Mouse (Mus musculus): ENCODE results near the gene Acly. TPM values are rescaled to one million over a fixed set of nuclear protein-coding genes. Genes with fewer than 3 reads are reported as not detected.
"Not testable (repeated sequence)": the region's sequence is repeated elsewhere in the genome, so short reads cannot be mapped to it uniquely, and the experiment has no call there.

Acly gene
- polyA plus RNA-seq, 1 experiment: 62.3 TPM

GRCm38 (mm10) chr11:100548141-100548540 lies 20.3 kb upstream of the Acly start:
- peaks cover 39% of the 10 kb centered on the region for H3K4me1 ChIP-seq (ENCODE audit: control insufficient read depth, insufficient read depth, low read length)
- TF ChIP-seq CTCF (IDR thresholded peaks at IDR 0.05; ENCODE audit: low read depth, low read length): no peak
- no peak for TF ChIP-seq POLR2A (IDR thresholded peaks at IDR 0.05; ENCODE audit: borderline replicate concordance, low read depth, low read length)

GRCm38 (mm10) chr11:100546955-100547354 lies 19.2 kb upstream of the Acly start:
- Histone ChIP-seq H3K4me1 (ENCODE audit: control insufficient read depth, insufficient read depth, low read length) (peaks cover 39% of the 10 kb centered on the region), H3K27ac (ENCODE audit: insufficient read depth, low read depth, low read length) (peak overlapping the region; percentile 31), H3K4me3 (ENCODE audit: insufficient read depth, low read length) (no peak overlapping the region)
- TF ChIP-seq CTCF (IDR thresholded peaks at IDR 0.05; ENCODE audit: low read depth, low read length) (no peak), POLR2A (IDR thresholded peaks at IDR 0.05; ENCODE audit: borderline replicate concordance, low read depth, low read length) (no peak)

More at GRCm38 (mm10) chr11:100548141-100548540, 20.3 kb upstream of the Acly start:
- Histone ChIP-seq H3K27ac (ENCODE audit: insufficient read depth, low read depth, low read length) (peak overlapping the region; percentile 10; the same call in 1 of the 2 replicates), H3K4me3 (ENCODE audit: insufficient read depth, low read length) (no peak overlapping the region)

GRCm38 (mm10) chr11:100545746-100546085 lies 17.9 kb upstream of the Acly start:
- peak overlapping the region; percentile 56 for H3K27ac ChIP-seq (ENCODE audit: insufficient read depth, low read depth, low read length)
- peaks cover 39% of the 10 kb centered on the region for H3K4me1 ChIP-seq (ENCODE audit: control insufficient read depth, insufficient read depth, low read length)
- TF ChIP-seq CTCF (IDR thresholded peaks at IDR 0.05; ENCODE audit: low read depth, low read length): no peak
- TF ChIP-seq POLR2A (IDR thresholded peaks at IDR 0.05; ENCODE audit: borderline replicate concordance, low read depth, low read length): no peak
- peak overlapping the region; percentile 63 for H3K4me3 ChIP-seq (ENCODE audit: insufficient read depth, low read length)

GRCm38 (mm10) chr11:100544832-100545745 lies 17.3 kb upstream of the Acly start, which contains the start of gene Ttc25:
TSS of gene Ttc25 (plus strand) at chr11:100545607.
- peaks cover 39% of the 10 kb centered on the region for H3K4me1 ChIP-seq (ENCODE audit: control insufficient read depth, insufficient read depth, low read length)
- peak within 1 kb of the TSS; percentile 63 for H3K4me3 ChIP-seq (ENCODE audit: insufficient read depth, low read length)
- H3K27ac ChIP-seq (ENCODE audit: insufficient read depth, low read depth, low read length): peak within 1 kb of the TSS; percentile 69
- TF ChIP-seq CTCF (IDR thresholded peaks at IDR 0.05; ENCODE audit: low read depth, low read length): no peak
- TF ChIP-seq POLR2A (IDR thresholded peaks at IDR 0.05; ENCODE audit: borderline replicate concordance, low read depth, low read length): peak; percentile 78; the same call in 1 of the 2 replicates

- H3K4me1 ChIP-seq (ENCODE audit: control insufficient read depth, insufficient read depth, low read length): peaks cover 17% of the 10 kb centered on the region
- no peak overlapping the region for H3K4me3 ChIP-seq (ENCODE audit: insufficient read depth, low read length)
- TF ChIP-seq POLR2A (IDR thresholded peaks at IDR 0.05; ENCODE audit: borderline replicate concordance, low read depth, low read length): no peak
- no peak for TF ChIP-seq CTCF (IDR thresholded peaks at IDR 0.05; ENCODE audit: low read depth, low read length)
- H3K27ac ChIP-seq (ENCODE audit: insufficient read depth, low read depth, low read length): no peak overlapping the region
These were observed 13.8 kb upstream of the Acly start for GRCm38 (mm10) chr11:100541577-100541976.

GRCm38 (mm10) chr11:100540966-100541365 lies 13.2 kb upstream of the Acly start:
- TF ChIP-seq CTCF (IDR thresholded peaks at IDR 0.05; ENCODE audit: low read depth, low read length): no peak
- no peak for TF ChIP-seq POLR2A (IDR thresholded peaks at IDR 0.05; ENCODE audit: borderline replicate concordance, low read depth, low read length)
- no peak overlapping the region for H3K27ac ChIP-seq (ENCODE audit: insufficient read depth, low read depth, low read length)
- peaks cover 11% of the 10 kb centered on the region for H3K4me1 ChIP-seq (ENCODE audit: control insufficient read depth, insufficient read depth, low read length)
- H3K4me3 ChIP-seq (ENCODE audit: insufficient read depth, low read length): no peak overlapping the region

GRCm38 (mm10) chr11:100536466-100536865 lies 8.7 kb upstream of the Acly start:
- Histone ChIP-seq H3K4me3 (ENCODE audit: insufficient read depth, low read length) (no peak overlapping the region), H3K27ac (ENCODE audit: insufficient read depth, low read depth, low read length) (no peak overlapping the region), H3K4me1 (ENCODE audit: control insufficient read depth, insufficient read depth, low read length) (no peaks in the 10 kb centered on the region; the same call in 1 of the 2 replicates)
- TF ChIP-seq POLR2A (IDR thresholded peaks at IDR 0.05; ENCODE audit: borderline replicate concordance, low read depth, low read length): no peak
- TF ChIP-seq CTCF (IDR thresholded peaks at IDR 0.05; ENCODE audit: low read depth, low read length): no peak

- TF ChIP-seq POLR2A (IDR thresholded peaks at IDR 0.05; ENCODE audit: borderline replicate concordance, low read depth, low read length): no peak
- no peak for TF ChIP-seq CTCF (IDR thresholded peaks at IDR 0.05; ENCODE audit: low read depth, low read length)
- H3K27ac ChIP-seq (ENCODE audit: insufficient read depth, low read depth, low read length): no peak overlapping the region
- H3K4me3 ChIP-seq (ENCODE audit: insufficient read depth, low read length): no peak overlapping the region
- H3K4me1 ChIP-seq (ENCODE audit: control insufficient read depth, insufficient read depth, low read length): no peaks in the 10 kb centered on the region; the same call in 1 of the 2 replicates
These were observed 8.2 kb upstream of the Acly start for GRCm38 (mm10) chr11:100535996-100536395.

- not testable (repeated sequence) for H3K27ac ChIP-seq (ENCODE audit: insufficient read depth, low read depth, low read length); H3K4me1 ChIP-seq (ENCODE audit: control insufficient read depth, insufficient read depth, low read length)
These were observed 7.0 kb upstream of the Acly start for GRCm38 (mm10) chr11:100534821-100535220.

GRCm38 (mm10) chr11:100534411-100534810 lies 6.6 kb upstream of the Acly start:
- H3K4me3 ChIP-seq (ENCODE audit: insufficient read depth, low read length); H3K4me1 ChIP-seq (ENCODE audit: control insufficient read depth, insufficient read depth, low read length); H3K27ac ChIP-seq (ENCODE audit: insufficient read depth, low read depth, low read length): not testable (repeated sequence)

More at GRCm38 (mm10) chr11:100534821-100535220, 7.0 kb upstream of the Acly start:
- H3K4me3 ChIP-seq (ENCODE audit: insufficient read depth, low read length): not testable (repeated sequence)
